In the genomic region with DNA sequence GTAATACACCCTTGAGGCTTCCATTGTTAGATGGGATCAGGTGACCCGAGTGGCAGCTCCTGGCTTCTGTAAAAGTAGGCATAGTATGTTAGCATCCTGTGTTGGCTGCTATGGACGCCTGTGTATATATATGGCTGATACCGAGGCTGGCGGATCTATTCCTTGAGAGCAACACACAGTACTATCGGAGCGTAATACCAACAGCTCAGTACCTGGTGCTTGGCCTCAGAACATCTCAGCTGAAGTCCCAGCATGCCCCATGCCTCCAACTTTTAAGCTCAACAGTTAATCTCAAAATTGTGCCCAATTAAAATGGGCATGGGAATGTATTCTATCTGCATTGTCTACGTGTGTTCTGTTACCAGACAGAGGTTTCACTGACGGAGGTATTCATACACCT, we compare ENCODE assay signal across 9 mouse cellular contexts.
A peak's percentile ranks its signal among the peaks of the same experiment; 100 is the strongest.
DNase-seq lines count a peak whose midpoint lies in the region; ATAC-seq and TF ChIP-seq lines count a peak whose summit lies in the region.
"Had no signal": no experiment of that assay in that cellular context is flagged by ENCODE, and none has a peak within 500 bp of the region (broad histone marks: within the 10 kb centered on the region; RNA-seq: fewer than 3 reads in every experiment).

No protein-coding gene starts in this region.

- H3K27me3 ChIP-seq in ES-Bruce4 (ENCODE audit: control insufficient read depth, insufficient read depth, low read length, poor library complexity, severe bottlenecking), result no peaks in the 10 kb centered on the region; the same call in 1 of the 2 replicates
- no peaks in the 10 kb centered on the region for H3K27me3 ChIP-seq in forebrain, postnatal 0 days (ENCODE audit: insufficient read depth, low read length)
- H3K27me3 ChIP-seq in liver, embryonic 13.5 days, result peaks cover 19% of the 10 kb centered on the region

- TF ChIP-seq CTCF in gastrocnemius, adult 2 months (IDR thresholded peaks at IDR 0.05), result no peak
- no peak for TF ChIP-seq CTCF in ES-Bruce4 (IDR thresholded peaks at IDR 0.05; ENCODE audit: low read depth, low read length)
- no peak for TF ChIP-seq CTCF in forebrain, postnatal 0 days (IDR thresholded peaks at IDR 0.05; ENCODE audit: low read depth)

- peak overlapping the region; percentile 81 for H3K4me3 ChIP-seq in gastrocnemius, adult 2 months
- no peak overlapping the region for H3K4me3 ChIP-seq in ES-Bruce4 (ENCODE audit: low read depth, low read length)
- H3K4me3 ChIP-seq in forebrain, postnatal 0 days (ENCODE audit: low read depth, low read length), result peak overlapping the region; percentile 81
- H3K4me3 ChIP-seq in liver, embryonic 13.5 days (replicated peaks), result peak overlapping the region; percentile 34
- H3K4me3 ChIP-seq: megakaryocyte, embryonic 14.5 days had no signal

- peaks cover 1% of the 10 kb centered on the region for H3K4me1 ChIP-seq in ES-Bruce4 (ENCODE audit: control insufficient read depth, insufficient read depth, low read length)
- H3K4me1 ChIP-seq in forebrain, postnatal 0 days (ENCODE audit: insufficient read depth), result peaks cover 12% of the 10 kb centered on the region; the same call in 1 of the 2 replicates
- H3K4me1 ChIP-seq in liver, embryonic 13.5 days (replicated peaks), result no peaks in the 10 kb centered on the region
- H3K4me1 ChIP-seq: megakaryocyte, embryonic 14.5 days had no signal

- TF ChIP-seq POLR2A in ES-Bruce4 (IDR thresholded peaks at IDR 0.05; ENCODE audit: insufficient read depth, low read length), result no peak

- peak; percentile 3 for ATAC-seq in forebrain, postnatal 0 days
- no peak for ATAC-seq in liver, embryonic 13.5 days (ENCODE audit: low read depth)

- H3K4me2 ChIP-seq in forebrain, postnatal 0 days (ENCODE audit: low read depth), result peak overlapping the region; percentile 85
- no peak overlapping the region for H3K4me2 ChIP-seq in liver, embryonic 13.5 days

- no peaks in the 10 kb centered on the region for H3K9me3 ChIP-seq in ES-Bruce4 (replicated peaks; ENCODE audit: control insufficient read depth, insufficient read depth, low read length, poor library complexity, severe bottlenecking)
- H3K9me3 ChIP-seq in forebrain, postnatal 0 days (ENCODE audit: low read length), result no peaks in the 10 kb centered on the region
- no peaks in the 10 kb centered on the region for H3K9me3 ChIP-seq in liver, embryonic 13.5 days (replicated peaks)
- H3K9me3 ChIP-seq: megakaryocyte, embryonic 14.5 days had no signal

- DNase-seq in gastrocnemius, adult 2 months, result no peak
- DNase-seq in gastrocnemius, postnatal 4 days (ENCODE audit: low spot score in 2 of 2), result no peak
- DNase-seq in forebrain, postnatal 0 days, result peak; percentile 84
- DNase-seq in liver, embryonic 13.5 days, result no peak
- no peak for DNase-seq in layer of hippocampus, postnatal 14 days (ENCODE audit: low spot score in 2 of 2)
- DNase-seq in right cerebral cortex, postnatal 25 days, result no peak
- DNase-seq in left cerebral cortex, adult 9 months (ENCODE audit: low spot score in 2 of 2), result no peak

- H3K27ac ChIP-seq in gastrocnemius, adult 2 months, result peak overlapping the region; percentile 86
- H3K27ac ChIP-seq in ES-Bruce4 (ENCODE audit: insufficient read depth, low read length), result no peak overlapping the region
- H3K27ac ChIP-seq in forebrain, postnatal 0 days (ENCODE audit: low read depth, low read length), result peak overlapping the region; percentile 99
- H3K27ac ChIP-seq in liver, embryonic 13.5 days, result no peak overlapping the region; the same call in 1 of the 2 replicates

- no peak for TF ChIP-seq EP300 in ES-Bruce4 (IDR thresholded peaks at IDR 0.05; ENCODE audit: insufficient read depth, low read depth, low read length)

- H3K9ac ChIP-seq in ES-Bruce4 (ENCODE audit: low read depth, poor library complexity, severe bottlenecking), result 0 out of 2 replicates have a peak overlapping the region, but pooled peaks have one; percentile 40
- H3K9ac ChIP-seq in forebrain, postnatal 0 days, result peak overlapping the region; percentile 98
- H3K9ac ChIP-seq in liver, embryonic 13.5 days, result no peak overlapping the region

- WGBS in forebrain, postnatal 0 days, result 3% methylated on average over 8 of the region's 8 CpGs
- 52% methylated on average over 8 of the region's 8 CpGs for WGBS in liver, embryonic 13.5 days (ENCODE audit: insufficient replicate concordance)

- H3K36me3 ChIP-seq in ES-Bruce4 (ENCODE audit: control insufficient read depth, insufficient read depth, low read length, poor library complexity, severe bottlenecking), result no peaks in the 10 kb centered on the region
- peaks cover 9% of the 10 kb centered on the region; the same call in 1 of the 2 replicates for H3K36me3 ChIP-seq in forebrain, postnatal 0 days (ENCODE audit: insufficient read depth)
- no peaks in the 10 kb centered on the region for H3K36me3 ChIP-seq in liver, embryonic 13.5 days

- intact Hi-C loops in gastrocnemius, adult 2 months (cut with DNase I), result no loop called here

Comparison
In these comparisons a context has a peak if more than half of its experiments do, and no peak if none do; other contexts are left out.
1. H3K27ac ChIP-seq: peak in gastrocnemius, adult 2 months (single experiment) and forebrain, postnatal 0 days (single experiment); none in ES-Bruce4 (single experiment) and liver, embryonic 13.5 days (single experiment).